Mouse (Mus musculus) neutrophil, adult 83 days (primary cell): Measurements from ENCODE around the gene Slc22a29. TPM values are rescaled to one million over a fixed set of nuclear protein-coding genes. Genes with fewer than 3 reads are reported as not detected.

Experiments used
- total RNA-seq, 2 experiments: library from RNA; stranded (reverse); gene quantifications; one replicate each; pipeline ENCODE4 v1.2.4; 2023

Slc22a29 gene
- not detected for total RNA-seq

GRCm38 (mm10) chr19:8218800-8219199, at the start of gene Slc22a29:
Gene Slc22a29 (minus strand): TSS chr19:8218900.

GRCm38 (mm10) chr19:8131881-8132280, 86.8 kb downstream of the Slc22a29 start, which contains the start of gene Slc22a28:
Gene Slc22a28 (minus strand): TSS chr19:8131982.

Other genes with a start within 250 kb of the Slc22a29 start
- gene Slc22a28, start 86.9 kb downstream of the Slc22a29 start, total RNA-seq, result not detected
- not detected for gene Slc22a30, start 186.2 kb upstream of the Slc22a29 start, total RNA-seq